Mouse (Mus musculus) CD8-positive naive resting alpha-beta T cell, adult 2 months (primary cell): ENCODE results near the gene Ube2o.

Experiments used
- DNase-seq, 2 experiments: peaks; one replicate each; pipeline ENCODE4 v3.0.0; 2022; ENCODE audit warnings: low read depth in 2 of 2, low spot score in 2 of 2

The Ube2o gene

GRCm38 (mm10) chr11:116547296-116548060, 33.8 kb downstream of the Ube2o start:
- no peak for DNase-seq

GRCm38 (mm10) chr11:116543110-116543509, 38.1 kb downstream of the Ube2o start:
- no peak for DNase-seq

GRCm38 (mm10) chr11:116541183-116541582, 40.1 kb downstream of the Ube2o start:
- DNase-seq: no peak

GRCm38 (mm10) chr11:116538142-116538735, 43.0 kb downstream of the Ube2o start:
- no peak for DNase-seq

GRCm38 (mm10) chr11:116537388-116537787, 43.9 kb downstream of the Ube2o start:
- DNase-seq: no peak

- no peak for DNase-seq
Observed at GRCm38 (mm10) chr11:116536685-116537084, 44.6 kb downstream of the Ube2o start.

- DNase-seq: peak; percentile 21 to 38
Observed at GRCm38 (mm10) chr11:116534154-116534865, 46.9 kb downstream of the Ube2o start.

- DNase-seq: no peak
Observed at GRCm38 (mm10) chr11:116533341-116534153, 47.7 kb downstream of the Ube2o start.

- DNase-seq: peak in 1 of 2 experiments; percentile 35
Observed at GRCm38 (mm10) chr11:116532810-116533338, 48.4 kb downstream of the Ube2o start.

GRCm38 (mm10) chr11:116532262-116532809, 48.9 kb downstream of the Ube2o start:
- no peak for DNase-seq

- DNase-seq: no peak
Observed at GRCm38 (mm10) chr11:116531371-116532191, 49.7 kb downstream of the Ube2o start.

- no peak for DNase-seq
Observed at GRCm38 (mm10) chr11:116530187-116531147, 50.8 kb downstream of the Ube2o start, which contains the start of gene Sphk1. TSS of gene Sphk1 (plus strand) at chr11:116530925.

- DNase-seq: no peak
Observed at GRCm38 (mm10) chr11:116528636-116529320, 52.5 kb downstream of the Ube2o start.

- DNase-seq: no peak
Observed at GRCm38 (mm10) chr11:116523699-116524189, 57.5 kb downstream of the Ube2o start.

- DNase-seq: no peak
Observed at GRCm38 (mm10) chr11:116522886-116523698, 58.2 kb downstream of the Ube2o start.

- DNase-seq: no peak
Observed at GRCm38 (mm10) chr11:116522046-116522445, 59.2 kb downstream of the Ube2o start.

- no peak for DNase-seq
Observed at GRCm38 (mm10) chr11:116521143-116521542, 60.1 kb downstream of the Ube2o start.
